Mouse (Mus musculus): ENCODE data around the gene Dcaf11.

The Dcaf11 gene

DNA sequence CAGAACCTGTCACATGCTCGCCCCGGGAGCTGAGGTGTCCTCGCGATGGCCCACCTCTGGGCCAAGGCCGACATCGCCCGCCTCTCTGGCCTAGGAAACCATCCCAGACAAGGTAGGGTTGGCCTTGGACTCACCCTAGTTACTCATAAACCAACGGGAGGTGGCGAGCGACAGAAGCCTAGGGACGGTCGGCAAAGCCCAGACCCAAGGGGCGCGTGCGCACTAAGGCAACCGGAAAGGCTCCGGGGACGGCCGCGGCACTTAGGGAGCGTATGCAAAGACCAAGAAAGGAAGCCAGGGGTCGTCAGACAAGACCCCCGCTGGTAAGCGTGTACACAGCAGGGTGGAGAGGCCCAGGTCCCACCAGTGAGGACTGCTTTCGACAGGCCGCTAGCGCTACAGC is at the start of gene Dcaf11:
Gene Dcaf11 (plus strand): TSS at position 208 of the 403 bp plus-strand sequence.
- peak; percentile 91 to 93 for DNase-seq (ENCODE audit: low spot score in 2 of 2)

DNA sequence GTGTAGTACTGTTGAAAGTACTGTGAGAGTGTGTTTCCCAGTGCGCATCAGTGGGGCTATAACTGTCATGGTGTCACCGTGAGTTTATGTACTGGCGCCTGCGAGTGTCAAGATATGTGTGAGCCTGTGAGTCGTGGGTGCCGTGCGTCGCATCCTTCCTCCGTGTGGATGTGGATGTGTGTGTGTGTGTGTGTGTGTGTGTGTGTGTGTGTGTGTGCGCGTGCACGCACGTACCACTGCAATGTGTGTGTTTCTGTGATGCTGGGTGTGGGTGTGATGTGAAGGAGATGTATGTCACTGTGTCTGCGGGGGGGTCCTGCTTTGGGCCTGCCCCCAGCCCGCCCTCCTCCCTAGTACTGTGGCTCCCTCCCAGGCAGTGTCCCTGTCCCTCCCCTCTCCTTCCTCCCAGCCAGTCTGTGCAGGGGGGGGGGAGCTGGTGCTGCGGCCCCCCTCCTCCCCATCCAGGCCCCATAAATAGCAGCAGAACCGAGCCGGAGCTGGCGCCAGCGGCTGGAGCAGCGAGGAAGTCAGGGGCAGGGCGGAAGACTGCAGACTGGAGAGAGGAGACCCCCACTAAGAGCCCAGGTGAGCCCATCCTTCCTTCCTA is 49.6 kb upstream of the Dcaf11 start, which contains the start of gene Cpne6:
Gene Cpne6 (plus strand): TSS at position 321 of the 607 bp plus-strand sequence.
- no peak for DNase-seq (ENCODE audit: low spot score in 2 of 2)

DNA sequence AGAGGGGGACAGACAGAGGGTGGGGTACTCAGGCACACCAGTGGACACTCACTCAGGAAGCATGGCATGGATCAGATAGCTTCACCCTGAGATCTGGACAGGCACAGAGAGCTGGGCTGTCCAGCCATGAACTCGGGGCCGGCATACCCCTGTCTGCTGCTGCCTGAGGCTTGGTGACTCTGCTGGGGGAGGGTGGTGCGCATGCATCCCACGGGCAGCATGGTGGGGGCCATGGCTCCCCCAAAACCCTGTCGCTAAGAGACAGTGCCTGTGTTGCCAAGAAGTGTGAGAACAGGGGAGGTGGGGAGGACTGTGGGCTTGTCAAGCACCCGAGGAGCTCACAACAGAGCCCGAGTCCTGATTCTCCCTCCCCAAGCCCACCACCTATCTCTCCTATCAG is 48.8 kb upstream of the Dcaf11 start:
- DNase-seq (ENCODE audit: low spot score in 2 of 2): no peak

DNA sequence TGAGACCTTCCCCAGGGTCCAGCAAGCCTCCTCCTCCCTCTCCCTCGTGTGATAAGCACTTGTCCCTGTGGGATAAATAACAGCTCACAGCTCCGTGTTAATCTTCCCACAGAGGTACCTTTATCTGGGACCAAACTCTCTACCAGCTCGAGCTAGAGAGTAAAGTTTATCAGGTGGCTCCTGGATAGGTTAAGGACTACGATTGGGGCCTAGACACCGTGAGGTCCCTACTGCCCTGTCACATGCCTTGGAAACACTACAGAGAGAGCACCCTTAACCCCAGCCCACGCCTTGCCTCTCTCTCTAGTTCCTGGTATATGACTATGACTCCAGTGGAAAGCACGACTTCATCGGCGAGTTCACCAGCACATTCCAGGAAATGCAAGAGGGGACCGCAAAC is 45.9 kb upstream of the Dcaf11 start:
- DNase-seq (ENCODE audit: low spot score in 2 of 2): no peak

DNA sequence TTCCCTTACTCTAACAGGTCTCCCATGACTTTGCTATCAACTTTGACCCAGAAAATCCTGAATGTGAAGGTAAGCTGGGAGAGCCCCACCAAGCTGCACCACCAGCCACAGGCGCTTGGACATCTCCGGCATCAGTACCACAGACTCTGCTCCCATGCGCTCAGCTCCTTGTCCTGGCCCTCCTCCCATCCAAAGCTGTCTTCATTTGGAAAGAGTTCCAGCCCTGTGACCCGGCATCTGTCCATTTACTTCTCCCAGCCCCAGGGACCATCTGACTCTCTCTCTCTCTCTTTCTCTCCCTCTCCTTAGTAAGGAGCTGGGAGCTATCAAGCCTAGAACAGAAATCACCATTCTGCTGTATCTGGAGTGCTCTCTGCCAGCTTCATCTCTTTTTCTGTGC is 44.0 kb upstream of the Dcaf11 start:
- no peak for DNase-seq (ENCODE audit: low spot score in 2 of 2)

DNA sequence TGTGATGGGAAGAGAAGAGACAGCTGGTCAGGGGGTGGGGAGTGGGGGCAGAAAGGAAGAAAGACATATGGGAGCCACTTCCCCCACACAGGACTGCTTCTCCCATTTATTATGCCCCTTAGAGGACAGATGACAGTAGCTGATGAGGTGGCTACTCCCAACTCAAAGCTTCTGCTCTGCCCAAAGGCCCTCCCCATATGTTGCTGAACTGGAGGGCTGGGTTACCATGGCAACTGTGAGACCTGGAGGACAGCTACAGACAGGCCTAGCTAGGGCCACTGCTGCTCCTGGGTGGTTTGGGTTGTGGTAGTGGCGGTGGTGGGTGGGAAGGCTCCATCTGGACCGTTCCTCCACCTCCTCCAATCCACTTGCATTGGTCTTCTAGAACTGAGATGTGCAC is 40.9 kb upstream of the Dcaf11 start:
- no peak for DNase-seq (ENCODE audit: low spot score in 2 of 2)

DNA sequence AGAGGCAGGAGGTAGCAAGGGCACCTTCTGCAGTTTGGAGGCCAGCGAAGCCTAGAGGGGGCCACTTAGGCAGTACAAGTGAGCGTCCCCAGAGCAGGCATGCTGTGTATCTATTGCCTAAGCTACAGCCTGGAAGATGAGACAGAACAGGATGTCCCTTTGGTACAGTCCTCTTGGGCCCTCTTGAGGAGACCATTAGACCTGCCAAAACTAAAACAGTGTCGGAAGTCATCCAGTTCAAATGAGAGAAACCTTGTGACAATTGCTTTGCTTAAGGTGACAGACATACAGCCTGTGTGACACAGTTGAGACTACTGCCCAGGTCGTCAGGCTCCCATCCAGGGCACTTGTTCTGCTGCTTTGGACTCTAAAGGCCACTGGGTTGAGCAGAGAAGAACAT is 40.2 kb upstream of the Dcaf11 start:
- DNase-seq (ENCODE audit: low spot score in 2 of 2): no peak

DNA sequence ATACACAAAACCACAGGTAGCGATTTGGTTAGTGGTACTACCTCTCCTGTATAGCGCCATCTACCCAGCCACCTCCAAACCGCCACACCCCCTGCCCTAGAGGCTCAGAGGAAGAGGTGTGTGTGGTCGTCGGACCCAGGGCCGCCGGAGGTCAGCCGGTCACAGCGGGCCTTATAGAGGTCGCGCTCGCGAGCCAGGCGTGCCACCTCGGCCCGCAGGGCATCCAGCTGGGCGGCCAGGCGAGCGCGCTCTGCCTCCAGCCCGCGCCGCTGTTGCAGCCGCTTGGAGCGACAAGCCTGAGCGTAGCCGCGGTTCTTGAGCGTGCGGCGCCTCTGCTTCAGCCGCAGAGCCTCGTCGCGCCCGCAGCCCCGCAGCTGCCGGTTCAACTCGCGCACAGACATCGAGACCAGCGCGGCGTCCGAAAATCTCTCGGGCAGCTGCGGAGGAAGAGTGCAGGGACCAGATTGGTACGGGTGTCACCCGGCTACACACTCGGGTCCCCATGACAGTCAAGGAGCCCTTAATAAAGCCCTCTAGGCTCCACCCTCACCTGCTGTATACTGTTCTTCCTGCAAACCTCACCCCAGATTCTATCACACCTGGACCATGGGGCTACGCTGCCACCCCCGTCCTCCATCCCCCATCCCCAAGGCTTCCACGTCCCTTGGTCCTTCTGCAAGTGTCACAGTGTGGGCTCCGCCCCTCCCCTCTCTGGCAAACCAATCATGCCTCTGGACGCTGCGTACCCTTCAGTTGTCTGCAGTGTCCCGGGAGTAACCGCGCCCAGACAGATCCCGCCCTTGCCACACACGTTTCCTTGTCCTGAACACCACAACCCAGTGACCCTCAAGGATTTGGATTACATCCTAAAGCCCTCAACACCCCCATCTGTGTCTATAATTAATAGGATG is 39.1 kb upstream of the Dcaf11 start:
- DNase-seq (ENCODE audit: low spot score in 2 of 2): no peak

DNA sequence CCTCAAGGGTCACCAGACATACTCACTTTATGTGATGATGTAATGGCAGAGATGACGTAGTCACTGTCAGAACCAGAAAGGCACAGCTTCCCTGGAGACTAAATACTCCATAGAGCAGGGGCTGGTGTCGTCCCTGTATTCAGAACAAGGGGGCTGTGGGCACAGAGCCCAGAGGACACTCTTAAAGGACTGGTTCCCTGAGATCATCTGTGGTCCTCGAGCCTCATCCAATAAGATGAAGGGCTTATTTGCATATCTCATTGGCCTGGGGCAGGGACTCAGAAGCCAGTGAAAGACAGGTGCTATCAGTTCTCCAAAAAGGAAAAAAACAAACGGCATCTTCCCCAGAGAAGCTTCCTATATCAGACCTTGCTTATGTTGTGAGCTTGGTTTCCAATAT is 35.7 kb upstream of the Dcaf11 start:
- no peak for DNase-seq (ENCODE audit: low spot score in 2 of 2)

DNA sequence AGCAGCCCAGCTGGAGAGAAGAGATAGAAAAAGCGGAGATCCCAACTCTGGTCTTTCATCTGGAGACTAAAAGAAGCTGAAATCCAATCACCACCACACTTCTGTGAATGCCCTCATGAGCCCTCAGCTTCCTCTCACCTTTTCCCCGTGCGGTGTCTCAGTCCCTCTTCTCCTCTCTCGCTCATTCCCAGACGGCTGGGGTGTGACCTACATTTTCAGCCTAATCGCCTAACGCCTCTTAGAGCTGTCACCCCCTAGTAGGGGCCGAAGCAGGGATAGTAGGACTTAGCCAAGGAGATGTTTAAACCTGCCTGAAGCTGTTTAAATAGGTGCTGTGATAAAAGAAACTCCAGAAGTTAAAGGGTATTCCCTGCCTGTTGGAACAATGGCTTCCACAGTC is 35.0 kb upstream of the Dcaf11 start, which contains the start of gene Nrl:
Gene Nrl (minus strand): TSS at position 197 of the 400 bp plus-strand sequence.
- DNase-seq (ENCODE audit: low spot score in 2 of 2): no peak

DNA sequence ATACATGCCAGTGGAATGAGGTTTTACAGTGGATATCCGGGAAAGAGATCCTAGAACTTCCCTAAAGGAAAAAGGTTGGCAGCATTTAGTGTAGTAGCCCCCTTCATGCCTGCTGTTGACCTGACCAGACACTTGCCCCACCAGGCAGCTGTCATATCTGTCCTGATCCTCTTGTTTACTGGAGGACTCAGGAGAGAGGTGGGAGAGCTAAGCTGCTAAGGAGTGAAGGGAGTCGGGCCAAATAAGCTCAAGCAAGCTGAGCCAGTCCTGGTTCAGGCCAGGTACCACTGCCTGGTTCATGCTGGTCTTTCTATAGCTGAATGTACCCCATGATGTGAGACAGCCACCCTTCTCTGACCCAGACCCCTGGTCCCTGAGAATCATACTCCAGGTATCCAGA is 33.1 kb upstream of the Dcaf11 start:
- no peak for DNase-seq (ENCODE audit: low spot score in 2 of 2)

DNA sequence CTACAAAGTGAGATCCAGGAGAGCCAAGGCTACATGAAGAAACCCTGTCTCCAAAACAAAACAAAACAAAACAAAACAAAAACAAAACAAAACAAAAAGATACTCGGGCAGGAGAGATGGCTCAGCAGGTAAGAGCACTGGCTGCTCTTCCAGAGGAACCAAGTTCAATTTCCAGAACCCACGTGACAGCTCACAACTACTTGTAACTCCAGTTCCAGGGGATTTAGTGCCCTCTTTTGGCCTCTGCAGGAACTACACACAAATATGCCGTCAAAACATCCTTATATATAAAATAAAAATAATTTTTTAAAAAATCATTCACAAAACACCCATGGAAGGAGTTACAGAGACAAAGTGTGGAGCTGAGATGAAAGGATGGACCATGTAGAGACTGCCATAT is 31.9 kb upstream of the Dcaf11 start:
- no peak for DNase-seq (ENCODE audit: low spot score in 2 of 2)

DNA sequence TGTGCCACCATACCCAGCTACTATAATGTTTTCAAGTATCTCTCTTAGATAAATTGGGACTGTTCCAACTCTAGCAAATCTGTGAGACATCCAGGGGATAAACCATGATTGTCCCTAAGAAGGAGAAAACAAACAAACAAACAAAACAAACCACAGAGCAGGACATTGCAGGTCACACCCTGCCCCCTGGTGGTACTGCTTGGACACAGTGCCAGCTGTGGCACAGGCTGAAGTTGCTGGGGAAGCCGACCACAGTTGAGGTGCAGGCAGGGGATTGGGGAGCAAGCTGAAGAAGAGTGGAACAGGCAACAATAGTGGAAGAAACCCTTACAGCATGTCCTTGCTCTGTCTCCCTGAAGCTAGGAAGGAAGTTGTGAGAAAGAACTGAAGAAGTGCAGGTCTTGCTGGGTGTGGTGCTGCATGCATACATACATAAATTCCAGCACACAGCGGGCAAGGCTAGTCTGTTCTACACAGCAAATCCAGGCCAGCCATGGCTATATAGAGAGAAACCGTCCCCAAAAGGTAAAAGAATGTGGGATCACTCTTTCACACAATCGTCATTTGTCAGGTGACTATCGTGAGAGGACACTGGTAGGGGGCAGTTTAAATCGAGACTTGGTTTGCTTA is 23.6 kb upstream of the Dcaf11 start:
- DNase-seq (ENCODE audit: low spot score in 2 of 2): no peak

DNA sequence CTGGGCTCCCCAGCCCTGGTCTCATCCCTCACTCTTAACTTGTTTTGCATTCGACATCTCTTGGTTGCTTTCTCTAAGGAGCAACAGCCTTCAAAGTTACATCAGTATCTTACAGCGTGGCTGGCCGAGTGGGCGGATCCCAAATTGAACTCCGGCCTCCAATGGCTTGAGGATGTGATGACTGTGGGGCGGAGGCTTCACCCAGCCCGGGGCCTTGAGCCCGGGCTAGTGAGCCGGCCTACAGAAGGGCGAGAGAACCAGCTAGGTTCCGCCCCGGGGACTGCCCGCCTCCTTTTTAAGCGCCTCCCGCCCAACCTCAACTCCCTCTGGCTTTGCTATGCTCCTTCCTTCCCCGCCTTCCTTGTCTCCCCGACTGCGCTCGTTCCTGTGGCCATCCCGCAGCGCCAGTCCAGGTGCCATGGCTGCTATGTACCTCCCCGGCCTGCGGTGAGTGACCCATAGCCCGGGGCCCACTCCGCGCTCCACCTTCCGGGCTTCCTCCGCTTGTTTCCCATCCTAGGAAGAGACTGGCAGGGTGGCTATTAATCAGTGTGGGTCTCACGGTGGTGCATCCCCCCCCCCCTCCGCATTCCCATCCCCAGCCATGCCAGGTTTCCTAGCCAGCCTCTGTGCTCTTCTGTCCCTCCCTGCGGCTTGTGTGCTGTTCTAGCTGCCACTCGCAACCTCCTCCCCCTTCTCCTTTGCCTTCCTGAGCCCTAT is 19.6 kb upstream of the Dcaf11 start, which contains the start of gene Pck2:
Gene Pck2 (plus strand): TSS at position 200 of the 720 bp plus-strand sequence.
- peak; percentile 93 to 94 for DNase-seq (ENCODE audit: low spot score in 2 of 2)

DNA sequence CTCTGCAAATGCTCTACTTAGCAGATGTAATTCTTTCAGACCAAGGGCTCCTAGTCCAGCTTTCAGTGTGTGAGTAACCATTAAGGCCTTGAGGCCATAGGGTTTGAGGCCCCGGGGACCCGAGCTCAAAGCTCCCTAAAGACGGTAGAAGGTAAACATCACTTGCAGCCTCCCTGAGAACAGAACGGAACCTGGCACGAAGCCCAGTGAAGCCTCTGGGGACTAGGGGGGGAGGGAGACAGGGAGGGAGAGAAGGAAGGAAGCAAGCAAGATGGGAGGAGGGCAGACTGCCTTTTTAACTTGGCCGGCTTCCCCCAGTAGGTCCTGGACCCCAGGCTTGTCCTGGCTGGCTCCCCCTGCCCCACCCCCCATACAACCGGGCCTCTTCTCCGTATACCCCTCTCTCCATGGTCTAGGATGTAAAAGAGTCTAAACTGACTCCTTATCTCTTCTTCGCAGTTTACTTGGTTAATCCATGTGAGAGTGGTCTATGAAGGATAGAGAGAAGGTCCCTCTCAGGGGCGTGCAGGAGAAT is 19.0 kb upstream of the Dcaf11 start:
- peak; percentile 82 to 84 for DNase-seq (ENCODE audit: low spot score in 2 of 2)

DNA sequence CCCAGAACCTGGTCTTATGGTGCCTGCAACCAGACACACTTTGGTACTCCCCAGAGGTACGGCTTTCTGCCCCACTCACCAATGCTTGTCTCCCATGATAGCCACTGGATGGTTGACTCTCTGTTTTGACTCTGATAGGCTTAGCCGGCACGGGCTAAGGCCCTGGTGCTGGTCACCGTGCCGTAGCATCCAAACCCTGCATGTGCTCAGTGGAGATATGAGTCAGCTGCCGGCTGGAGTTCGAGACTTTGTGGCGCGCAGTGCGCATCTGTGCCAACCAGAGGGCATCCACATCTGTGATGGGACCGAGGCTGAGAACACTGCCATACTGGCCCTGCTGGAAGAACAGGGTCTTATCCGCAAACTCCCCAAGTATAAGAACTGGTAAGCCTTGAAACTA is 17.5 kb upstream of the Dcaf11 start:
- no peak for DNase-seq (ENCODE audit: low spot score in 2 of 2)

DNA sequence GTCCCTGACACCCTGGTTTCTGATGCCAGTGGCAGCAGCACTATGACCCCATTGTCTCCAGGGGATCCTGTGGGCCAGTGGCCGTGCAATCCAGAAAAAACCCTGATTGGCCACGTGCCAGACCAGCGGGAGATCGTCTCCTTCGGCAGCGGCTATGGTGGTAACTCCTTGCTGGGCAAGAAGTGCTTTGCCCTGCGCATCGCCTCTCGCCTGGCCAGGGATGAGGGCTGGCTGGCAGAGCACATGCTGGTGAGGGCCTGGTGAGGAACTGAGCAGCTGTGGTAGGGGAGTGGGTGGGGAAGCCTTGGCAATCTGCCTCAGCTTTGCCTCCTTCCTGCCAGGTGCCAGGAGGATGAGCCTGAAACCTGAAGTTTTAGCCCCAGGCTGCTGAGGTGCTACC is 15.5 kb upstream of the Dcaf11 start:
- no peak for DNase-seq (ENCODE audit: low spot score in 2 of 2)

DNA sequence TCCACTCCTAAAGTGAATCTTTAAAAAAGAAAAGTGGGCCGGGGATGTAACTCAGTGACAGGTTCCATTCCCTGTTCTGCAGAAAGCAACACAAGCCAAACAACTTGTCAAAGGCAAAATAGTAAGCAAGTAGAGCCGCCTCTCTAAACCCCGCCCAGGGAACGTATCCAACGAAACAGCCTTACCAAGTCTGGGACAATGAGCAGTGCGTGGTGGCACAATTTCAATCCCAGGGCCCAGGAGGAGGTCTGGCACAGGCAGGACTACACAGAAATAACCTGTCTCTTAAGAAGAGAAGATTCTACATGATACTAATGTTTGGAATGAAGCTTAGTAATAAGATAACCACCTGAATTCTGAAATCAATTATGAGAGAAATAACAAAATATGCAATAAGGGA is 9.6 kb upstream of the Dcaf11 start:
- DNase-seq (ENCODE audit: low spot score in 2 of 2): no peak

DNA sequence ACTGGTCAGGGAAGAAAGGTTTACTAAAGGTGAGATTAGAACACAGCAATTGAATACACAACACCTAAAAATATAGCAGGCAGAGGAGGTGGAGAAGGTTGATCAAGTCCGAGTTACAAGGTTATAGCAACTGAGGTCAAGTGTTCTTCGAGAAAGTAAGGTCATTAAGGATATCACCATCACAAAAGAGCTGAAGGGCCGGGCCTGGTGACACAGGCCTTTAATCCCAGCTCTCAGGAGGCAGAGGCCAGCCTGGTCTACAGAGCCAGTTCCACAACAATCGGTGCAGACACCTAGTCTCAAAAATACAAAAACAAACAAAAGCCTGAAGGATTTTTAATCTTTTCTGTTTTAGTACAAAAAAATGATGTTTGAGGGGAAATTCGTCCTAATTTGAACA is 8.5 kb upstream of the Dcaf11 start:
- DNase-seq (ENCODE audit: low spot score in 2 of 2): no peak

DNA sequence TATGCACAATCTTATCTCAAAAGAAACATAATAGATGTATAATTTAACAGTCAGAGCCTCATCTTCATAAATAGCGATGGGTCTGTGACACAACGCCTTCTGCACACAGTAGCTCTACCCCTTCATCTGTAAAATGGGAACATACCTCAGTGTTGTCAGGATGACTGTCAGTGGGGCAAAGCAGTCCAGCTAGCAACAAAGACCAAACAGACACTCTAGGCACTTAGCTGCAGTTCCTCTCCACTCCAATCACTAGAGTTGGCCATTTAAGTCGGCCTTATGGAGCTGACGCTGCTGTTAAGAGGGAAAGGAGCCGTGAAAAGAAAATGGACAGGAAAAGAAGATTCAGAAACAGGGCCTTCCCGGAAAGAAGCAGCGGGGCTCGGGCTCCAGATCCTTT is 8.0 kb upstream of the Dcaf11 start:
- DNase-seq (ENCODE audit: low spot score in 2 of 2): no peak

DNA sequence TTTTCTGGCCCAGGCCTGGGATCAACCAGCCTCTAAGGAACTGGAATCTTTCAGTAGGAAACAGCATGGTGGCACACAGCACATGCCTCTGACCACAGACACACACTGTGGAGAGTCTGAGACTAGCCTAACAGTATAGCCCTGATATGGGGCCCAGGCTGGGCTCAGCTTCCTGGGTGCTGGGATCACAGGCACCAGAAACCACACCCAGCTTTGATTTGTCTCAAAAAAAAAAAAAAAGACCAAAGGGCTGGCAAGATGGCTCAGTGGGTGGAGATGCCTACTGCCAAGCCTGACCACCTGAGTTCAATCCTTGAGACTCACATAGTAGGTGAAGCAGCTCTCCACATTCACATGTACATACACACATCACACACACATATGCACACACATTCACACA is 5.2 kb upstream of the Dcaf11 start:
- no peak for DNase-seq (ENCODE audit: low spot score in 2 of 2)

DNA sequence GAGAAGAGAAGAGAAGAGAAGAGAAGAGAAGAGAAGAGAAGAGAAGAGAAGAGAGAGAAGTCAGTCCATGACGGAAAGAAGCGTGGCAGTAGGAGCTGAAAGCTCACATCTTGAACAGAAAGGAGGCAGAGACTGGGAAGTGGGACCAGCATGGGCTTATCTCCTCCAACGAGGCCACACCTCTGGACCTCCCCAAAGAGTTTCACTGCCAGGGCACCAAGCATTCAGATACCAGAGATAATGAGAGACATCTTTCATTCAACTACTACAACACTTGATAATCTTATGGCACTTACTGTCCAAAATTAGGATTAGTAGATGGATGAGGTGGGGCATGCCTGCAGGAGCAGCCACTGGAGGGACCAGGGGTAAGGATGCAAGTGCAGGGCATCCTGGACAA is 4.0 kb upstream of the Dcaf11 start:
- no peak for DNase-seq (ENCODE audit: low spot score in 2 of 2)

All from heart, adult 9 months (tissue).